Mouse (Mus musculus): ENCODE results near the gene Rnf169.
"Not testable (repeated sequence)": the region's sequence is repeated elsewhere in the genome, so short reads cannot be mapped to it uniquely, and the experiment has no call there.

Gene Rnf169

DNA sequence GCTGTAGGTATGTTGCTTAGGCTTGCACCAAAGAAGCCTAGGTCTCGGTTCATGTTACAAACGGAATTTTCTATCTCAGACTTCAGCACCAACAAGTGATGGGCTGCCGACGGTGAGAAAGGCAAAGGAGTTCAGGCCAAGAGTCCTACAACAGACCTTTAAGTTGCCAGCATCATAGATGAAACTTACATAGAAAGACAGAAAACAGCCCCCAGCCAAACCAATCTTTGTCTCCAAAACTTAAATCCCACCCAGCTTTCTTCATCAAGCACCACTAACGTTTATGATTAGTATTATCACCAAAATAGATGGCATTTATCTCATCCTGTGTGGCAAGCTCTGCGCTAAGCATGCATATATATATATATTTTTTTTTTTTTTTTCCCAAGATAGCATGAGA is 1.2 kb downstream of the Rnf169 start:
- DNase-seq, result no peak

DNA sequence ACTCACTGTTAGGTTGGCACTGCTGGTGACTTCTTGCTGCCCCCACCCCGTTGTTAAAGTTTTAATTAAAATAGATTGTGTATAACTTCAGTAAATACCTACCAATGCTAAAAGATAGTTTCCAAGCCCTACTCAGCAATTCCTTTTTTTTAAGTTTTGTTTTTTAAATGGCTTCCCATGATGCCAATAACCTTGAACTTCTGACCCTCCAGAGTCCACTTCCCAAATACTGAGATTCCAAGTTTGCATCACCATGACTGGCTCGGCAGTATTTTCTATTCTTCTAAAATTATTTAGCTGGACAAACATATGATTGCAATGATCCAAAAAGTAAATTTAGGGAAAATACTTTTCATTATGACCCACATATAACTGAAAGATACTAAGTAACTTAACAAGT is 2.2 kb downstream of the Rnf169 start:
- no peak for DNase-seq

DNA sequence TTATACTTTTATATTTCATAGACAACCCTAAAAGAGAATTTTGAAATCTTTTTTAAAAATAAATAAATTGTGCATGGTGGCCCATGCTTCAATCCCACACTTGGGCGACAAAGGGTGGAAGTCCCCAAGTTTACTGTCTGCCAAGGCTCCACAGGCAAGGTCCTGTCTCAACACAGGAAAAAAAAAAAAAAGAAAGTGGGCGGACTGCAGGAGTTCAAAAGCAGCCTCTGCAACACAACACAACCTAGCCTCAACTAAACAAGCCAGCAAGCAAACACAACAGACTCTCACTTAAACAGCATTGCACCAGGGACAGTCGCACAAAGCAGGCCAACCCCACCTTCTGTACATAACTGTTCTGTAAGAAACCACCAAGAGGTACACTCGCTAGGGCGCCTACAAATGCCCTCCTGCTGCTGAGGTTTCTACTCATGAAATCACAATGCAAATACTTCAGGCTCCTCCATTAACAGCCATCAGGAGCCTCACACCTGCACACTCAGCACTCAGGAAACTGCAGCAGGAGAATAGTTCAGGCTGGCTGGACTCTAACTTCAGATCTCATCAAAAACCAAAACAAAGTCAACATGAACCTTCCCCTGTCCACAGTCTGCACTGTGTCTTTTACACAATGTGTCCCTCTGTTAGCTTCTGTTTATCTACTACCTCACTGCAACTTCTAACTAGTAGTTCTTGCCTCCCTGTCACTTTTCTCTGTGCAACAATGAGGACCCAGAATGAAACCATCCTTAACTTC is 4.3 kb downstream of the Rnf169 start:
- no peak for DNase-seq

- no peak for DNase-seq
These were observed 5.9 kb downstream of the Rnf169 start for GRCm38 (mm10) chr7:99974208-99974970.

GRCm38 (mm10) chr7:99972912-99973311 is 7.3 kb downstream of the Rnf169 start:
- DNase-seq, result not testable (repeated sequence)

DNA sequence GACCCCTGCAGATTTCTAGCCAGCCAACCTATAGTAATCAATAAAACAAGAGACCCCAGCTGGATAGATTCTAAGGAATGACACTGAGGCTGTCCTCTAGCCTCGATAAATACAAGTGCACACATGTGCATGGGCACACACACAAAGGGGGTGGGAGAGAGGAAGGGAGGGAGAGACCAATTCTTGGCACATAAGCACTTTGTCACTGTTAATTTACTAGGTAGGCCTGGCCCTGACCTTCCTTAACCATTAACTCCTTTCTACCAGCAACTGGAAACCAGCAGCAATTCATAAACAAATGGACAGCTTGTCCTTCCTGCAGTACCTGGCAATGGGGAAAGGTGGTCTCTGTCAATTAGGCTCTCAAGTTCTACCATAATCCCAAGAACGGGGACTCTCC is 8.3 kb downstream of the Rnf169 start:
- DNase-seq, result no peak

DNA sequence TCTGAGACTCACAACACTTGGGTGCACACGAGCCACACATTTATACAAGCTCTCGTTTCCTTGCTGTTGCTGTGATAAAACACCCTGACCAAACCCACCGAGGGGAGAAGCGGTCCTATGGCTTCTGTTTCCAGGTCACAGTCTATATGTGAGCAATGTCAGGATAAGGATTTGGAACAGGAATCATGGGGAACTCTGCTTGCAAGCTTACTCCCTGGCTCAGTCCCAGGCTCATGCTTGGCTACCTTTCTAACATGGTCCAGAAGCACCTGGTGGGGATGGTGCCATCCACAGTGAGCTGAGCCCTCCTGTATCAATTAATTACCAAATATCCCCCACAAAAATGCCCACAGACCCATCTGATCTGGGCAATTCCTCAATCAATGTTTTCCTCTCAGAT is 11.1 kb downstream of the Rnf169 start:
- no peak for DNase-seq

DNA sequence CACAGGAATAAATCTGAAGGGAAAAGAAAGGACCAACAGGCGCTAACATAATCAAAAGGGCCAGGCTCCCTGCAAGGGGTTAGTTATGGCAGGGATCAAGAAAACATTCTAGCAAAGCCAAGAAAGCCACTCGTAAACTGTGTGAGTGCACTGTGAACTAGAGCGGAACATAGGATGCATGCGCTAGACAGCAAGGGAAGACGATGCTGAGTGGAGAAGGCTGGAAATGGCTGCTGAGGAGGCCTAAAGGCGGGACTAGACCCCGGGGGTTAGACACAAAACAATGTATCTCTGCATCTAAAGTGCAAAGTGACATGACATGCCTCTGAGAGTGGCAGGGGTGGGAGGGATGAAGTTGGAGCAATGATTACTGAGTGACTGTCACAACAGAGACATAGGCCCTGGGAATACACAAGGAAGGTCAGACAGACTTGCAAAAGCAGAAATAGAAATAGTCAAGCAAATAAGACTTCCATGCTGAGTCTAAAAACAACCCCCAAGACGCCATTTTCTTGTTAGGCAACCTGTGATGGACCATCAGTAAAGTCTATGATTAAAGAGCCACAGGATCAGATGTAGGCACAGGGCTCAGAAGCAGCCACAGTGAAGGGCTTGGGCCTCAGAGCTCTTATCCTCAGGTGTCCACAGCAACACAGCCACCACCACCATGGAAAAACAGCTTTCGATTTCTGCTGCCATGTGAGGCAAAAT is 14.1 kb downstream of the Rnf169 start:
- DNase-seq, result no peak

- DNase-seq, result peak; percentile 58
These were observed 15.0 kb downstream of the Rnf169 start for GRCm38 (mm10) chr7:99965020-99965841.

DNA sequence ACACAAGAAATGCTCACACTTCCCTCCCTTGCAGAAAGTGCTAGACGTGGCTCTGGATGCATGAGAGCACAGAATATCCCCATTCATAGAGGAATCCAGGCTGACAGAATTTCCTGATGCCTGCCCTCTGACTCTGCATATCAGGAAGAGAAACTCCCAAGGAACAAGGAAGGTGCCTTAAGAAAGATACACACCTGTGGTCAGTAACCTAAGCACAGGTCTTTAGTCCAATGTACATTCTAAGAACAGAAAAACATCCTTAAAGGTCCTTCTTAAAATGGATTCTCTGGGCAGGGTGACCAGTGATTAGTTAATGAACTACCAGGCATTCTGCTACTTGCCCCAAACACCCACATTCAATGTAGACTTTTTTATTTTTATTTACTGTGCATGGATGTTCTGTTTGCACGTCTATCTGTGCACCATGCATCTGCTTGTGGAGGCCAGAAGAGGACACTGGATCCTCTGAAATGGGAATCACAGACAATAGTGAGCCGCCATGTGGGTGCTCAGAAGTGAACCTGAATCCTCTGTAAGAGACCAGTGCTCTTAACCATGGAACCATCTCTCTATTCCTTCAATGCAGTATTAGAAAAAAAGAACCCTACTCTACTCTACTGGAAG is 16.9 kb downstream of the Rnf169 start:
- DNase-seq, result no peak

GRCm38 (mm10) chr7:99962536-99963236 is 17.6 kb downstream of the Rnf169 start:
- no peak for DNase-seq

DNA sequence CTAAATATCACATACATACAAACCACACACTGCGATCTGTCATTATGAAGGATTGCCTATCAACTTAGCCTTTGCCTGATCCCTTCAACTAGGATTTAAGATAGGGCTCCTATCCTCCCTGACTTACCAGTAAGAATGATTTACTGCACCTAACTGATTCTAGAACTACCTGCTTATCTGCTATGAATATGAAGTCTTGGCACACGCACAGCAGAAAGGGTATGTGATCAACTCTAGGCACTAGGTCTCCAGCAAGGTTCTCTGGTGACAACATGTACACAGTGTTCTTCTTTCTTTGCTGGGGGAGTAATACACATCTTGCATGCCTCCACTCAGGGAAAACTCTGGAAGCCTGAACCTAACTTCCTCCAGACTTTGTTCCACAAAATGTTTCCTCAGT is 18.7 kb downstream of the Rnf169 start:
- DNase-seq, result no peak

DNA sequence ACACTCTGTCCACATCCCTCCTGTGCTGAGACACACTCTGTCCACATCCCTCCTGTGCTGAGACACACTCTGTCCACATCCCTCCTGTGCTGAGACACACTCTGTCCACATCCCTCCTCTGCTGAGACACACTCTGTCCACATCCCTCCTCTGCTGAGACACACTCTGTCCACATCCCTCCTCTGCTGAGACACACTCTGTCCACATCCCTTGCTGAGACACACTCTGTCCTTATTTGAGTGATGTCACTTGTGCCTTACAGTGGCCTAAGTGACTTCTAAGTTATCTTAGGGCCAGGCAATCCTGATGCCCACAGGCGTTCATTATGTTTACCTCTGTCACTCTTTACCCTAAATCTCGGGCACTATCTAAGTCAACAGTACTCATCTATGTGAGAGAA is 19.7 kb downstream of the Rnf169 start:
- DNase-seq, result not testable (repeated sequence)

DNA sequence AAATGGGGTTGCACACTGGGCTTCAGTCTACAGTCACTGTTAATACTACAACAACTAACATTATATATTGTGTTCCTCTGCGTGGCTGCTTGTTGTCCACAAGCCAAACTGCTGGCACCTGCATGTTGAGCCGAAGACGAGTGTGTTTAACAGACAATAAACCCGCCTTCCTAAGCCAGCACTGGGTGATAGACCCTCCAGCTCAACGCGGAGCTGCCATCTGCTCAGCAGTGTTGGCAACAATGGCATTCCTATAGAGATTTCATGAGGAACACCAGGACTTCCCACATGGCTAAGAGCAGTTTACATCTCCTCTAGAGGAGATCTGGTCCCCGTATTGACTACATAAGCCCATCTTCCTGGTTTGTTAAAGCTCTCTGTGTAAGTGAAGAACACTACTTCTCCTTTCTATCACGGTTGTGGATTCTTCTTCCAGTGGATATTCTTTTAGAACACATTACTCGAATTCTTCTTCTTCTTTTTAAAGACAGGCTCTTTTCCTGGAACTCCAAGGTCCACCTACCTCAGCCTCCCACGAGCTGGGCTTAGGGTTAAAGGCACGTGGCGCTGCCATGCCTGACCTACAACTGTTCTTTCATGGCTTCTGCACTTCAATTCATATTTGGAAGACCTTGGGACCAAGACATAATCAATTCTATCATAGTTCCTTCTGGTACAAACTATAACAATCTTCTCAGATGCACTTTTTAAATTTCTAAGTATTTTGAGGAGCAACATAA is 22.9 kb downstream of the Rnf169 start:
- DNase-seq, result no peak

- no peak for DNase-seq
These were observed 24.2 kb downstream of the Rnf169 start for GRCm38 (mm10) chr7:99956095-99956494.

DNA sequence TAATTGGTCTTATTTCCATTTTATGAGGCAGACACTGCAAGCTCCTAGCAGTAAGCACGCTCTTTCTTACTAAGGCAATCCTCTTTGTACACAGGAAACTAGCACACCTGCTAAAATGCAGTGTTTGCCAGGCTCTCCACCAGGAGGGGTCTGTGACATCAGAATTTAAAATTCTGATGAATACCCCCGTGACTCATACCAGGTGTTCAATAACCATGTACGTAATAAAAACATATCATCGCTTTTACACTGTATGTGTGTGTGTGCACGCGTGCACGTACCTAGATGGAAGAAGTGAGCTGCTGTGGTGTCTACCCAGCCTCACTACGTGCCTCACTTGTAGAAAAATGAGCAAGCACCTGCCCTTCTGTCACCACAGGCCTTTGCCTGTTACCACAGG is 26.0 kb downstream of the Rnf169 start:
- DNase-seq, result no peak

DNA sequence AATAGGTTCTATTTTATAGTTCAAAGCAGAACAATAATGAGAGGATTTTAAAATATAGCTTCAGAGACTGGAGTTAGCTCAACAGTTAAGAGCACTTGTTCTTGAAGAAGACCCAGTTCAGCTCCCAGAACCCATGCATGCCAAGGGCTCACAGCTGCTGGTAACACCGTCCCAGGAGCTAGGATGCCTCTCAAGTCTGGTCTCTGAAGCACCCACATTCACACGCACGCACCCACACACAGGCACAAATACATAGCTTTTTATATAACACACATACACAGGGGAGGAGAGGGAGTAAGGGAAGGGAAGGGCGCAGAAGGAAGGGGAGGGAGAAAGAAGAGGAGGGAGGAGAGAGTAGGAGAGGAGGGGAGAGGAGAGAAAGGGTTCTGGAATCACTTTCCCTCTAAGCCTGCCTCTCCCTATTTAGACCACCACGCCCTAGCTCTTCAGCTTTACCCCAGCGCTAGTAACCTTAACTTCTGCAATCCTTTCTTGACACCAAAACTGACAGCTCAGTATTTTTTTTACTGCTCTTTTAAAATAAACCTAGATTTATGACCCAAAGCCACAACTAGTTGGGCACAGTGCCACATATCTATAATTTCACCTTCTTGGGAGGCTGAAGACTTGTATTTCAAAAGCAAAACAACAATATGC is 26.7 kb downstream of the Rnf169 start:
- DNase-seq, result peak; percentile 71

DNA sequence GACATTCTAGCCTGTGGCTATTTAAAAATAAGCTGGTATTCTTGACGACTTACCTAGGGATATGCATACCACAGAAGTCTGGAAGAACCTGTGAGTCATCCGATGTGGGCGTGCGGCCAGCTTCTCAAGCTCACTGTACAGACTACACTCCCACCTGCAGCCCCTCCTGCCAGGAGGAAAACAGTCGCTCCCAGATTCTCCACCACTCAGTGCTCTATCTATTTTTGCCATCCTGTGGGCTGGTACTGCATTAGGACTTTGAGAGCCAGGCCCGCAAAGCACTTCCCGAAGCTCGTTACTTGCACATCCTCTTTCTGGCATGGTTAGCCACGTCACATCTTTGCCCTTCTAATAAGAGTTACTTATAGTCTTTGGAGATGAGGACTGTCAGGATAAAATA is 32.9 kb downstream of the Rnf169 start:
- DNase-seq, result peak; percentile 86

DNA sequence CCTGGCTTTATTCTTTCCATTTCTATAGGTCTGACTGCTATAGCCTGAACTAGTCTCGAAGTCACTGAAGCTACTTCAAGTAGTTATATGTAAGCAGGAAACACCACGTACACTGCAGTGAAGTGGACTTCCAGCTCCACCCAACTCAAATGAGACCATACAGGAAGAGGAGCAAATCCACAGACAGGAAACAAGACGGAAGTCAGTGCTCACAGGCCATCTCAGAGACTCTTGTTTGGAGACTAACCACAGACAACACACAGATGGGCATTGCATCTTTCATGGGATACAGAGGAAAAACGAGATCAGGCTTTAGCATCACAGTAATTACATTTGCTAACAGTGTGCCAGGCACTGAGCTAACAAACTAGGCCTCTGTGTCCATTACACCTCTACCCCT is 33.9 kb downstream of the Rnf169 start:
- no peak for DNase-seq

GRCm38 (mm10) chr7:99945939-99946338 is 34.3 kb downstream of the Rnf169 start:
- DNase-seq, result no peak
